Mouse (Mus musculus): Measurements from ENCODE around the gene Ythdf2.

DNA sequence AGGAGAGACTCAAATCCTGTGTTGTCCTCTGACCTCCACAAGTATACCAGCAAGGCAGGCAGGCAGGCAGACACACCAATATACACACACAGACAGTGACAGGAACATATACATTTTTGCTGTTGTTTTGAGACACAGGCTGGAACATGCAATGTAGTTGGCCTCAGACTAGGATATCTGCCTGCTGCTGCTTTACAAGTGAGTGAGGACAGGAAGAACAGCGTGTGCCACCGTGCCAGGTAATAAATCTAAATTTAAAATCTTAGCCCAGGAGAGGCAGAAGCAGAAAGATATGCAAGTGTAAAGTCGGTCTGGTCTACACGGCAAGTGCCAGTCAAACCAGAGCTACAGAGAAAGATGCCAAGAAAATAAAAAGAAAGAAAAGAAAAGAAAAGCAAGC is 47.1 kb upstream of the Ythdf2 start:
- TF ChIP-seq CTCF (IDR thresholded peaks at IDR 0.05; ENCODE audit: low read depth) (no peak), EP300 (IDR thresholded peaks at IDR 0.05; ENCODE audit: low read depth) (no peak)

Data from heart, postnatal 0 days (tissue).